Mouse (Mus musculus) CH12.LX (cell line): Measurements from ENCODE around the gene Abhd16b. TPM values are rescaled to one million over a fixed set of nuclear protein-coding genes. Genes with fewer than 3 reads are reported as not detected.

ENCODE experiments used
- DNase-seq: peaks from one replicate; pipeline ENCODE4 v3.0.0-alpha.2; 2013; ENCODE audit errors: extremely low read depth
- H3K27ac ChIP-seq: 2 replicates; pipeline ENCODE4 v1.5.1; 2012; ENCODE audit warnings: low read depth, mild to moderate bottlenecking, control low read depth, moderate library complexity; ENCODE audit not compliant: insufficient read depth
- H3K27me3 ChIP-seq: replicated peaks from 2 replicates; pipeline ENCODE3; 2012; ENCODE audit warnings: inconsistent platforms
- H3K36me3 ChIP-seq, 2 experiments: replicated peaks in 1 of 2; 2 replicates each; pipeline versions ENCODE3 to v1.6.1; 2012; ENCODE audit warnings: inconsistent platforms in 1 of 2, low read length in 1 of 2, mild to moderate bottlenecking in 1 of 2, mixed read lengths in 1 of 2, moderate library complexity in 1 of 2; ENCODE audit not compliant: control insufficient read depth in 1 of 2, insufficient read depth in 1 of 2
- H3K4me1 ChIP-seq, 2 experiments: 2 replicates each; pipeline ENCODE4 v1.6.1; 2012; ENCODE audit warnings: inconsistent platforms in 1 of 2, moderate library complexity in 1 of 2; ENCODE audit not compliant: insufficient read depth in 2 of 2, control insufficient read depth in 1 of 2
- H3K4me2 ChIP-seq: 2 replicates; pipeline ENCODE4 v1.6.1; 2012; ENCODE audit warnings: low read depth, mild to moderate bottlenecking, control low read depth; ENCODE audit not compliant: poor library complexity, insufficient read depth, severe bottlenecking
- H3K4me3 ChIP-seq, 3 experiments: fragments of 150-350 bp in 1 of 3; sonication (generic) in 1 of 3; replicated peaks in 1 of 3; 2 replicates each; pipeline versions ENCODE3 to v1.5.1; 2011 to 2012; ENCODE audit warnings: low read depth in 2 of 3, low read length in 2 of 3, mild to moderate bottlenecking in 2 of 3, moderate library complexity in 2 of 3, control low read depth in 1 of 3, improper control_type of control experiment in 1 of 3, inconsistent platforms in 1 of 3, mixed read lengths in 1 of 3; ENCODE audit not compliant: poor library complexity in 1 of 3
- H3K79me2 ChIP-seq: replicated peaks from 2 replicates; pipeline ENCODE4 v1.6.1; 2012; ENCODE audit warnings: mild to moderate bottlenecking, moderate library complexity; ENCODE audit not compliant: control insufficient read depth, poor library complexity, insufficient read depth, severe bottlenecking; ENCODE audit errors: extremely low read depth
- H3K9ac ChIP-seq: 2 replicates; pipeline ENCODE4 v1.6.1; 2012; ENCODE audit warnings: low read depth, mild to moderate bottlenecking, control low read depth, moderate library complexity; ENCODE audit not compliant: insufficient read depth
- H3K9me3 ChIP-seq: replicated peaks from 2 replicates; pipeline ENCODE3; 2012; ENCODE audit warnings: low read length, inconsistent platforms, mixed read lengths
- CHD1 ChIP-seq: IDR thresholded peaks from 2 replicates; pipeline ENCODE4 v1.6.1; 2012; ENCODE audit warnings: low read depth, low read length, improper control_type of control experiment, inconsistent platforms
- CTCF ChIP-seq, 2 experiments: IDR thresholded peaks in 1 of 2; conservative IDR thresholded peaks in 1 of 2; 2 replicates each; pipeline ENCODE4 v1.5.1; 2011 to 2012; ENCODE audit warnings: low read depth in 2 of 2, low read length in 2 of 2, improper control_type of control experiment in 1 of 2, inconsistent platforms in 1 of 2, mild to moderate bottlenecking in 1 of 2, moderate library complexity in 1 of 2
- EP300 ChIP-seq: IDR thresholded peaks from 2 replicates; pipeline ENCODE4 v1.6.1; 2011; ENCODE audit warnings: low read length, improper control_type of control experiment
- ETS1 ChIP-seq: conservative IDR thresholded peaks from 2 replicates; pipeline ENCODE4 v1.6.1; 2012; ENCODE audit warnings: low read depth, mild to moderate bottlenecking, inconsistent platforms, low read length, improper control_type of control experiment, moderate library complexity
- IRF4 ChIP-seq: IDR thresholded peaks from 2 replicates; pipeline ENCODE4 v1.6.1; 2014; ENCODE audit warnings: low read depth, mild to moderate bottlenecking, inconsistent platforms, low read length, improper control_type of control experiment
- JUND ChIP-seq: conservative IDR thresholded peaks from 2 replicates; pipeline ENCODE4 v1.6.1; 2011; ENCODE audit warnings: low read depth, low read length, improper control_type of control experiment
- MAZ ChIP-seq: IDR thresholded peaks from 2 replicates; pipeline ENCODE4 v1.6.1; 2012; ENCODE audit warnings: low read depth, mild to moderate bottlenecking, inconsistent platforms, low read length, improper control_type of control experiment, moderate library complexity
- MYC ChIP-seq: IDR thresholded peaks from 2 replicates; pipeline ENCODE4 v1.6.1; 2011; ENCODE audit warnings: low read depth, mild to moderate bottlenecking, improper control_type of control experiment, low read length
- NELFE ChIP-seq: IDR thresholded peaks from 2 replicates; pipeline ENCODE4 v1.6.1; 2011; ENCODE audit warnings: low read depth, low read length, improper control_type of control experiment
- POLR2A ChIP-seq: IDR thresholded peaks from 2 replicates; pipeline ENCODE4 v1.6.1; 2011; ENCODE audit warnings: low read depth, mild to moderate bottlenecking, improper control_type of control experiment, low read length
- RCOR1 ChIP-seq: conservative IDR thresholded peaks from 2 replicates; pipeline ENCODE4 v1.6.1; 2012; ENCODE audit warnings: low read depth, mild to moderate bottlenecking, inconsistent platforms, low read length, improper control_type of control experiment
- SIN3A ChIP-seq: IDR thresholded peaks from 2 replicates; pipeline ENCODE4 v1.6.1; 2012; ENCODE audit warnings: low read length, improper control_type of control experiment, inconsistent platforms
- SMC3 ChIP-seq: IDR thresholded peaks from 2 replicates; pipeline ENCODE4 v1.6.1; 2011; ENCODE audit warnings: low read depth, low read length, improper control_type of control experiment
- UBTF ChIP-seq: IDR thresholded peaks from 2 replicates; pipeline ENCODE4 v1.6.1; 2012; ENCODE audit warnings: low read depth, mild to moderate bottlenecking, inconsistent platforms, low read length, improper control_type of control experiment, moderate library complexity
- dilution Hi-C: fragments of 300-500 bp; cut with MboI; formaldehyde crosslinking; loops from 2 replicates; pipeline ENCODE4 v1.14.3; 2020; ENCODE audit warnings: low sequenced_read_pairs; ENCODE audit not compliant: extremely low pct_unique_long_range_greater_than_20kb, extremely low pct_ligation_motif_present
- in situ Hi-C: fragments of 300-500 bp; cut with MboI; formaldehyde crosslinking; loops from 3 replicates; pipeline ENCODE4 v1.14.3; 2019; ENCODE audit warnings: low sequenced_read_pairs, low pct_ligation_motif_present, low pct_unique_long_range_greater_than_20kb, mixed read lengths
- polyA plus RNA-seq: library from polyadenylated mRNA; unstranded; fragments of >175 nt; gene quantifications from 2 replicates; pipeline ENCODE4 v1.2.1, GENCODE M21; 2012; ENCODE audit warnings: low read depth; ENCODE audit not compliant: insufficient read length
- total RNA-seq, 2 experiments: library from RNA; depleted of rRNA; stranded (reverse); fragments of 300-350 nt in 1 of 2; fragments of >200 nt in 1 of 2; gene quantifications; 2 replicates each; pipeline ENCODE4 v1.2.3; 2012 to 2014

Abhd16b gene
- total and polyA plus RNA-seq, 3 experiments = not detected

DNA sequence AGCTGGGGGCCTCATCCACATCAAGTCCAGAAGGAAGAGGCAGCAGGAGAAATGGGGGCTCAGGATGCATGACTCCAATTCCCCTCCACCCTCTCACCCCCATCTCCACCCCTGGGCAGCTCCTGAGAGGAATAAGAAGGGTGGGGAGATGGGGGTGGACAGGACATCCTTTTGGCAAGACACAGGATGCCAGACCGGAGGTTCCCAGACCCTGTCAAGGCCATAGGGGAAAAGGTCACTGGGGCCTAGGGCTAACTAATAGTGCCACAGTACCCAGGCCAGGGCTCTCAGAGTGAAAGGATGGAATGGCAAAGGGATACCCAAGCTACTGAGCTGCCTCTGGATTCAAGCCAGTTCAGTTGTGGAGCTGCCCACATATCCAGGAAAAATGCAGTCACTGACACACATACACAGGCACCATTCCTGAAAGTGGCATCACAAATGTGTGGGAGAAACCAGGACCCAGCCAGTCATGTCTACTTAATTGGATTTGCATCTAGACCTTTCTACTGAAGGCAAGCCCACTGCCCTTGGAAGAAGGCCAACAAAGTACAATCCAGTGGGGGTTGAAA, 20.7 kb upstream of the Abhd16b start:
- Histone ChIP-seq H3K79me2 (no peaks in the 10 kb centered on the region), H3K9me3 (no peaks in the 10 kb centered on the region), H3K27me3 (no peaks in the 10 kb centered on the region), H3K4me2 (no peak overlapping the region), H3K9ac (no peak overlapping the region), H3K27ac (no peak overlapping the region), H3K4me1 (peaks cover 7 to 18% of the 10 kb centered on the region in 2 experiments), H3K4me3 (no peak overlapping the region), H3K36me3 (no peaks in the 10 kb centered on the region)
- no peak for DNase-seq
- in situ Hi-C loops (no loop called here), dilution Hi-C loops (no loop called here)
- TF ChIP-seq POLR2A (no peak), MAZ (no peak), SMC3 (no peak), RCOR1 (no peak), CHD1 (no peak), IRF4 (no peak), ETS1 (no peak), CTCF (conservative IDR thresholded peaks at IDR 0.05 in 1 of 2, IDR thresholded peaks at IDR 0.05 in 1 of 2; ENCODE audit: low read depth in 2 of 2, low read length in 2 of 2) (no peak), UBTF (no peak), JUND (no peak), NELFE (no peak), SIN3A (no peak), MYC (no peak)

GRCm38 (mm10) chr2:181483120-181483519, 9.9 kb upstream of the Abhd16b start:
- Histone ChIP-seq H3K4me1 (peaks cover 23 to 46% of the 10 kb centered on the region in 2 experiments), H3K27ac (peak overlapping the region; percentile 70; the same call in 1 of the 2 replicates), H3K9ac (peak overlapping the region; percentile 67), H3K4me3 (peak overlapping the region; percentile 39 to 53 (median 50)), H3K9me3 (no peaks in the 10 kb centered on the region), H3K36me3 (peaks cover 0 to 6% of the 10 kb centered on the region in 2 experiments), H3K4me2 (peak overlapping the region; percentile 97), H3K27me3 (no peaks in the 10 kb centered on the region), H3K79me2 (no peaks in the 10 kb centered on the region)
- TF ChIP-seq EP300 (0 out of 2 replicates have a peak, but pooled peaks have one; percentile 7), POLR2A (no peak)
- no peak for DNase-seq
- in situ Hi-C loops (loop anchor here (25.0 kb wide), 1 partner anchor 296 kb away; the partner anchor contains the start of gene Ppdpf), dilution Hi-C loops (no loop called here)
